Mouse (Mus musculus) MEL (cell line): Measurements from ENCODE around the gene Cdk17. TPM values are rescaled to one million over a fixed set of nuclear protein-coding genes. Genes with fewer than 3 reads are reported as not detected.

Experiments
- DNase-seq: peaks from one replicate; pipeline ENCODE4 v3.0.0; 2011; ENCODE audit warnings: low read depth, low spot score
- H3K27ac ChIP-seq: 2 replicates; pipeline ENCODE4 v1.5.1; 2012; ENCODE audit warnings: low read depth, mild to moderate bottlenecking, control low read depth, low read length, moderate library complexity; ENCODE audit not compliant: control insufficient read depth
- H3K27me3 ChIP-seq, 2 experiments: fragments of 150-350 bp in 1 of 2; sonication (generic) in 1 of 2; 2 replicates each; pipeline ENCODE4 v1.6.1; 2012; ENCODE audit warnings: low read length in 2 of 2, mild to moderate bottlenecking in 2 of 2, improper control_type of control experiment in 1 of 2, moderate library complexity in 1 of 2; ENCODE audit not compliant: insufficient read depth in 2 of 2, control insufficient read depth in 1 of 2
- H3K36me3 ChIP-seq, 2 experiments: 2 replicates each; pipeline ENCODE4 v1.6.1; 2012 to 2014; ENCODE audit warnings: low read length in 2 of 2, improper control_type of control experiment in 1 of 2, inconsistent platforms in 1 of 2, mild to moderate bottlenecking in 1 of 2; ENCODE audit not compliant: insufficient read depth in 2 of 2, control insufficient read depth in 1 of 2
- H3K4me1 ChIP-seq, 2 experiments: fragments of 150-350 bp in 1 of 2; sonication (generic) in 1 of 2; 2 replicates each; pipeline ENCODE4 v1.6.1; 2012; ENCODE audit warnings: low read length in 2 of 2, improper control_type of control experiment in 1 of 2, mild to moderate bottlenecking in 1 of 2; ENCODE audit not compliant: insufficient read depth in 2 of 2, control insufficient read depth in 1 of 2
- H3K4me3 ChIP-seq, 2 experiments: fragments of 150-350 bp in 1 of 2; sonication (generic) in 1 of 2; 2 replicates each; pipeline ENCODE4 v1.5.1; 2012; ENCODE audit warnings: low read depth in 2 of 2, low read length in 2 of 2, mild to moderate bottlenecking in 2 of 2, moderate library complexity in 2 of 2, control low read depth in 1 of 2, improper control_type of control experiment in 1 of 2; ENCODE audit not compliant: control insufficient read depth in 1 of 2, insufficient read depth in 1 of 2
- H3K79me2 ChIP-seq: 2 replicates; pipeline ENCODE4 v1.6.1; 2012; ENCODE audit warnings: mild to moderate bottlenecking, low read length, moderate library complexity; ENCODE audit not compliant: control insufficient read depth, poor library complexity, insufficient read depth
- H3K9ac ChIP-seq: 2 replicates; pipeline ENCODE4 v1.6.1; 2012; ENCODE audit warnings: low read depth, mild to moderate bottlenecking, control low read depth, low read length, moderate library complexity; ENCODE audit not compliant: control insufficient read depth, poor library complexity, severe bottlenecking
- H3K9me3 ChIP-seq: fragments of 150-350 bp; sonication (generic); replicated peaks from 2 replicates; pipeline ENCODE4 v1.6.1; 2012; ENCODE audit warnings: mild to moderate bottlenecking, low read length, improper control_type of control experiment, moderate library complexity; ENCODE audit not compliant: insufficient read depth
- CTCF ChIP-seq, 3 experiments: IDR thresholded peaks in 2 of 3; conservative IDR thresholded peaks in 1 of 3; 2 replicates each; pipeline ENCODE4 v1.5.1; 2011 to 2012; ENCODE audit warnings: low read length in 3 of 3, low read depth in 2 of 3, mild to moderate bottlenecking in 2 of 3, improper control_type of control experiment in 1 of 3, inconsistent platforms in 1 of 3, mixed read lengths in 1 of 3, moderate library complexity in 1 of 3; ENCODE audit not compliant: control insufficient read depth in 1 of 3, insufficient read depth in 1 of 3, poor library complexity in 1 of 3, severe bottlenecking in 1 of 3
- EP300 ChIP-seq, 2 experiments: IDR thresholded peaks; 2 replicates each; pipeline ENCODE4 v1.6.1; 2011; ENCODE audit warnings: improper control_type of control experiment in 2 of 2, low read length in 2 of 2, low read depth in 1 of 2, mild to moderate bottlenecking in 1 of 2
- ETS1 ChIP-seq: IDR thresholded peaks from 2 replicates; pipeline ENCODE4 v1.6.1; 2012; ENCODE audit warnings: low read depth, mild to moderate bottlenecking, inconsistent platforms, low read length, improper control_type of control experiment, moderate library complexity
- GABPA ChIP-seq: IDR thresholded peaks from 2 replicates; pipeline ENCODE4 v1.6.1; 2012; ENCODE audit warnings: low read depth, mild to moderate bottlenecking, inconsistent platforms, low read length, improper control_type of control experiment, moderate library complexity
- JUND ChIP-seq: IDR thresholded peaks from 2 replicates; pipeline ENCODE4 v1.6.1; 2011; ENCODE audit warnings: low read depth, mild to moderate bottlenecking, improper control_type of control experiment, low read length
- MAFK ChIP-seq: IDR thresholded peaks from 2 replicates; pipeline ENCODE4 v1.6.1; 2011; ENCODE audit warnings: low read depth, mild to moderate bottlenecking, low read length, improper control_type of control experiment, borderline replicate concordance
- MAX ChIP-seq: IDR thresholded peaks from 2 replicates; pipeline ENCODE4 v1.6.1; 2011; ENCODE audit warnings: low read length, improper control_type of control experiment
- MAZ ChIP-seq: IDR thresholded peaks from 2 replicates; pipeline ENCODE4 v1.6.1; 2012; ENCODE audit warnings: low read depth, mild to moderate bottlenecking, inconsistent platforms, low read length, improper control_type of control experiment
- MYB ChIP-seq: IDR thresholded peaks from 2 replicates; pipeline ENCODE4 v1.6.1; 2011; ENCODE audit warnings: mild to moderate bottlenecking, low read depth, low read length, improper control_type of control experiment
- MYC ChIP-seq: IDR thresholded peaks from 2 replicates; pipeline ENCODE4 v1.6.1; 2011; ENCODE audit warnings: low read depth, mild to moderate bottlenecking, low read length, improper control_type of control experiment, moderate library complexity
- NELFE ChIP-seq: IDR thresholded peaks from 2 replicates; pipeline ENCODE4 v1.6.1; 2011; ENCODE audit warnings: low read depth, low read length, improper control_type of control experiment
- NRF1 ChIP-seq: IDR thresholded peaks from 2 replicates; pipeline ENCODE4 v1.6.1; 2014; ENCODE audit warnings: low read depth, mild to moderate bottlenecking, inconsistent platforms, low read length, improper control_type of control experiment, moderate library complexity; ENCODE audit not compliant: poor library complexity, insufficient read depth, severe bottlenecking
- POLR2A ChIP-seq, 2 experiments: IDR thresholded peaks; 2 replicates each; pipeline ENCODE4 v1.6.1; 2011 to 2012; ENCODE audit warnings: low read length in 2 of 2, mild to moderate bottlenecking in 2 of 2, control low read depth in 1 of 2, improper control_type of control experiment in 1 of 2, low read depth in 1 of 2, moderate library complexity in 1 of 2; ENCODE audit not compliant: control insufficient read depth in 1 of 2, insufficient read depth in 1 of 2, poor library complexity in 1 of 2
- RAD21 ChIP-seq: IDR thresholded peaks from 2 replicates; pipeline ENCODE4 v1.6.1; 2011; ENCODE audit warnings: mild to moderate bottlenecking, low read depth, low read length, improper control_type of control experiment
- SIN3A ChIP-seq: IDR thresholded peaks from 2 replicates; pipeline ENCODE4 v1.6.1; 2012; ENCODE audit warnings: low read length, improper control_type of control experiment, inconsistent platforms
- SMC3 ChIP-seq: IDR thresholded peaks from 2 replicates; pipeline ENCODE4 v1.6.1; 2011; ENCODE audit warnings: low read depth, low read length, improper control_type of control experiment
- TAL1 ChIP-seq: IDR thresholded peaks from 2 replicates; pipeline ENCODE4 v1.6.1; 2012; ENCODE audit warnings: mild to moderate bottlenecking, inconsistent platforms, low read length, moderate library complexity, mixed read lengths
- USF2 ChIP-seq, 2 experiments: IDR thresholded peaks; 2 replicates each; pipeline ENCODE4 v1.6.1; 2011 to 2012; ENCODE audit warnings: improper control_type of control experiment in 2 of 2, low read length in 2 of 2, borderline replicate concordance in 1 of 2, inconsistent platforms in 1 of 2, low read depth in 1 of 2, mild to moderate bottlenecking in 1 of 2; ENCODE audit not compliant: insufficient read depth in 1 of 2
- ZMIZ1 ChIP-seq: IDR thresholded peaks from 2 replicates; pipeline ENCODE4 v1.6.1; 2012; ENCODE audit warnings: low read depth, mild to moderate bottlenecking, inconsistent platforms, low read length, improper control_type of control experiment, moderate library complexity
- ZNF384 ChIP-seq: IDR thresholded peaks from 2 replicates; pipeline ENCODE4 v1.6.1; 2012; ENCODE audit warnings: low read depth, mild to moderate bottlenecking, inconsistent platforms, low read length, improper control_type of control experiment
- polyA plus RNA-seq, 2 experiments: library from polyadenylated mRNA; stranded (reverse) in 1 of 2; unstranded in 1 of 2; fragments of >175 nt in 1 of 2; fragments of >200 nt in 1 of 2; gene quantifications; 2 replicates each; pipeline versions ENCODE4 v1.2.1 to v1.2.4; 2012; ENCODE audit warnings: low replicate concordance in 2 of 2, low read depth in 1 of 2; ENCODE audit not compliant: insufficient read length in 2 of 2, insufficient read depth in 1 of 2, missing spikeins in 1 of 2
- total RNA-seq: library from RNA; depleted of rRNA; stranded (reverse); fragments of 300-350 nt; gene quantifications from 2 replicates; pipeline ENCODE4 v1.2.3, GENCODE M21; 2012

The Cdk17 gene
- total and polyA plus RNA-seq, 3 experiments: 25.6 to 155 (median 32.9) TPM

DNA sequence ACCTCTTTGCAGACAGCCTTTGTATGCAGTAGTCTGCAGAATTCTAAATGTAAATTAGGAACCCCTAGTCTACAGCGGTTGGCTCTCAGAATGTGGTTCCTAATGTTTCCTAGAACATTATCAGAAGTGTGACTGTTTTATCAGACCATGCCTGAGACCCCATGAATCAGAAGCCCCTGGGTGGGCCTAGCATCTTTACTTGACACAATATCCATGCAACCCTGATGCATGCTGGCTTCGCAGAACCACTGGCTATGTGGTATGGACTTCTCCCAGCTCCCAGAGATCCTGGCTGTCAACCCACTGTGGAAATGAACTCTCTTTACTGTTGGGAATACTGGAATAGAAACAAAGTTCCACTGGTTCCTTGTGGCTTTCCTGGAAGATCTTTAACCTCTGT, 92.0 kb downstream of the Cdk17 start:
- Histone ChIP-seq H3K79me2 (no peaks in the 10 kb centered on the region), H3K27me3 (no peaks in the 10 kb centered on the region), H3K4me3 (no peak overlapping the region), H3K36me3 (peaks cover 2 to 4% of the 10 kb centered on the region in 2 experiments; a peak in 3 of 4 replicates), H3K9me3 (no peaks in the 10 kb centered on the region), H3K4me1 (peaks cover 0 to 6% of the 10 kb centered on the region in 2 experiments; a peak in 3 of 4 replicates), H3K9ac (no peak overlapping the region), H3K27ac (no peak overlapping the region)
- no peak for DNase-seq
- TF ChIP-seq SIN3A: no peak
- no peak for TF ChIP-seq GABPA
- TF ChIP-seq MAFK: no peak
- no peak for TF ChIP-seq EP300 (IDR thresholded peaks at IDR 0.05; ENCODE audit: low read depth in 1 of 2, low read length in 2 of 2)
- no peak for TF ChIP-seq MYB
- no peak for TF ChIP-seq NRF1
- no peak for TF ChIP-seq ETS1
- TF ChIP-seq MYC: no peak
- no peak for TF ChIP-seq USF2 (IDR thresholded peaks at IDR 0.05; ENCODE audit: borderline replicate concordance in 1 of 2, insufficient read depth in 1 of 2, low read depth in 1 of 2, low read length in 2 of 2)
- TF ChIP-seq RAD21: no peak
- TF ChIP-seq JUND: no peak
- TF ChIP-seq NELFE: no peak
- TF ChIP-seq ZMIZ1: no peak
- no peak for TF ChIP-seq ZNF384
- no peak for TF ChIP-seq MAZ
- TF ChIP-seq SMC3: no peak
- no peak for TF ChIP-seq POLR2A (IDR thresholded peaks at IDR 0.05; ENCODE audit: control insufficient read depth in 1 of 2, insufficient read depth in 1 of 2, low read depth in 1 of 2, low read length in 2 of 2, poor library complexity in 1 of 2)
- no peak for TF ChIP-seq MAX

DNA sequence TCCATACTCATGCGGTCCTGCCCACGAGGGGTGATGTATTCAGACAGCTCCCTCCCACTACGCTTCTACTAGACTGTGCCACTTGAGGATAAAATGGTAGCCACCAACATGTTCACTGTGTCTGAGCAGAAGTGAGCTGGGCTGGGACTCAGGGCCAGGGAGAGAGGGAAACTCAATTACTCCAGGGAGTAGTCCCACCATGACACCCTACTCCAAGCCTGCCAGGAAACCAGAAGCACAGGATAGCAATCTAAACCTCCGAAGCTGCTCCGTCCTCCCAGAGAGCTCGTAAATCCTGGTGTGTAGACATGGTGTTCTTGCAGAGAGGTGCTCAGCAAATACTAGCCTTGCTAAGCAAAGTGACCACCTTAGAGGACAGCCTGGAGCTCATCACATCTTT, 92.5 kb downstream of the Cdk17 start:
- no peaks in the 10 kb centered on the region for H3K27me3 ChIP-seq
- TF ChIP-seq TAL1: no peak
- TF ChIP-seq CTCF (IDR thresholded peaks at IDR 0.05 in 2 of 3, conservative IDR thresholded peaks at IDR 0.05 in 1 of 3; ENCODE audit: control insufficient read depth in 1 of 3, insufficient read depth in 1 of 3, low read depth in 2 of 3, low read length in 3 of 3, poor library complexity in 1 of 3, severe bottlenecking in 1 of 3): no peak
- no peak for TF ChIP-seq ZMIZ1
- TF ChIP-seq POLR2A (IDR thresholded peaks at IDR 0.05; ENCODE audit: control insufficient read depth in 1 of 2, insufficient read depth in 1 of 2, low read depth in 1 of 2, low read length in 2 of 2, poor library complexity in 1 of 2): no peak
- no peaks in the 10 kb centered on the region for H3K9me3 ChIP-seq
- H3K9ac ChIP-seq: no peak overlapping the region
- H3K79me2 ChIP-seq: no peaks in the 10 kb centered on the region
- DNase-seq: no peak
- no peak overlapping the region for H3K27ac ChIP-seq
- peaks cover under 1 to 4% of the 10 kb centered on the region in 2 experiments; a peak in 3 of 4 replicates for H3K36me3 ChIP-seq
- H3K4me1 ChIP-seq: peaks cover 0 to 6% of the 10 kb centered on the region in 2 experiments; a peak in 3 of 4 replicates
- no peak overlapping the region for H3K4me3 ChIP-seq
